Mouse (Mus musculus): ENCODE measurements around the gene Prss21.
A peak's percentile ranks its signal among the peaks of the same experiment; 100 is the strongest.

Gene Prss21

GRCm38 (mm10) chr17:23867756-23868155, at the start of gene Prss21:
Prss21 (plus strand) TSS chr17:23868056.
- no peak for DNase-seq (ENCODE audit: low spot score in 2 of 2)

GRCm38 (mm10) chr17:23818579-23818978, 49.3 kb upstream of the Prss21 start:
- no peak for DNase-seq (ENCODE audit: low spot score in 2 of 2)

DNA sequence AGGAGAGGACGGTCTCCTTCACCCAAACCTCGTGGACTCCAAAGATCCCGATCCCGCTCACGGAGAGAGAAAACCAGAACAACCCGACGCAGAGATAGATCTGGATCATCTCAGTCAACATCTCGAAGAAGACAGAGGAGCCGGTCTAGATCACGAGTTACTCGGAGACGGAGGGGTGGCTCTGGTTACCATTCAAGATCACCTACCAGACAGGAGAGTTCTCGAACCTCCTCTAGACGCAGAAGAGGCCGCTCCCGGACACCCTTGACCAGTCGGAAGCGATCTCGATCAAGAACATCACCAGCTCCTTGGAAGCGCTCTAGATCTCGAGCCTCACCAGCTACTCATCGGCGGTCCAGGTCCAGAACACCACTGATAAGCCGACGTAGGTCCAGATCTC, 48.6 kb upstream of the Prss21 start:
- DNase-seq (ENCODE audit: low spot score in 2 of 2): no peak

DNA sequence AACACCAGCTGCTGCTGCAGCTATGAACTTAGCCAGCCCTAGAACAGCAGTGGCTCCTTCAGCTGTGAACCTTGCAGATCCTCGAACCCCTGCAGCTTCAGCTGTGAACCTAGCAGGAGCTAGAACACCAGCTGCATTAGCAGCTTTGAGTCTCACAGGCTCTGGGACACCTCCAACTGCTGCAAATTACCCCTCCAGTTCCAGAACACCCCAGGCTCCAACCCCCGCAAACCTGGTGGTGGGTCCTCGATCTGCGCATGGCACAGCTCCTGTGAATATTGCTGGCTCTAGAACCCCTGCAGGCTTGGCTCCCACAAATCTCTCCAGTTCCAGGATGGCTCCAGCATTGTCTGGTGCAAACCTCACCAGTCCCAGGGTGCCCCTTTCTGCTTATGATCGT, 47.1 kb upstream of the Prss21 start:
- no peak for DNase-seq (ENCODE audit: low spot score in 2 of 2)

GRCm38 (mm10) chr17:23822094-23822493, 45.8 kb upstream of the Prss21 start:
- DNase-seq (ENCODE audit: low spot score in 2 of 2): no peak

GRCm38 (mm10) chr17:23823018-23823417, 44.8 kb upstream of the Prss21 start:
- DNase-seq (ENCODE audit: low spot score in 2 of 2): no peak

DNA sequence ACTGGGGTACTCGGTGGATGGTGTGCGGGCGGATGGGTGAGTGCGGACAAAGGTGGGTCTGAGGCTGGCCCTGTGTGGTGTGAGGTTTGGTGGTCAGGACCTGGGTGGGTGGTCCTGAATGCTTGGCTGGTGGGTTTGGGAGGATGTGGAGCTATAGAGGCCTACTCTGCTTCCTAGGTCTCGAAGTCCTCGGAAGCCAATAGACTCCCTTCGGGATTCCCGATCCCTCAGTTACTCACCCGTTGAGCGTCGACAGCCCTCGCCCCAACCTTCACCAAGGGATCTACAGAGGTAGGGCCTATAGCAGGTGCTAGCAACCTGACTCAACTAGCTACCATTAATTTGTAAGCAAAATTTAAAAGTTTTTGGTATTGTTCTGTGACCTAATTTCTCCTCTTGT, 44.2 kb upstream of the Prss21 start:
- DNase-seq (ENCODE audit: low spot score in 2 of 2): no peak

DNA sequence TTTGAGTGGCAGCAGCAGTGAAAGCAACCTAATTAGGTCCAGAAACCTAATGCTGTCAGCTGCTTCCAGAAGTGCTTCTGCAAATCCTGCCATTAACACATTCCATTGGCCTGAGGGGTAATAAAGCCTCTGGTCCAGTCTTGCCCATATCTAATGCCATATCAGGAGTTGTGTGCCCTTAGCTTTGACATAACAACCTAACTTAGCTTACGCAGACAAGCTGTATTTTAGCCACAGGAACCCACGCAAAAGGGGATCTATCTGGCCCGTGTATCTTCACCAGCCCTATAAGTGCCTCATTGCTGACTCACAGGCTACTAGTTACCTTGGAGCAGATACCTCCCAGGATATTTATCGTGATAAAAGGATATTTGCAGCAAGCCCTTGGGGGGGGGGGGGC, 42.3 kb upstream of the Prss21 start:
- DNase-seq (ENCODE audit: low spot score in 2 of 2): no peak

DNA sequence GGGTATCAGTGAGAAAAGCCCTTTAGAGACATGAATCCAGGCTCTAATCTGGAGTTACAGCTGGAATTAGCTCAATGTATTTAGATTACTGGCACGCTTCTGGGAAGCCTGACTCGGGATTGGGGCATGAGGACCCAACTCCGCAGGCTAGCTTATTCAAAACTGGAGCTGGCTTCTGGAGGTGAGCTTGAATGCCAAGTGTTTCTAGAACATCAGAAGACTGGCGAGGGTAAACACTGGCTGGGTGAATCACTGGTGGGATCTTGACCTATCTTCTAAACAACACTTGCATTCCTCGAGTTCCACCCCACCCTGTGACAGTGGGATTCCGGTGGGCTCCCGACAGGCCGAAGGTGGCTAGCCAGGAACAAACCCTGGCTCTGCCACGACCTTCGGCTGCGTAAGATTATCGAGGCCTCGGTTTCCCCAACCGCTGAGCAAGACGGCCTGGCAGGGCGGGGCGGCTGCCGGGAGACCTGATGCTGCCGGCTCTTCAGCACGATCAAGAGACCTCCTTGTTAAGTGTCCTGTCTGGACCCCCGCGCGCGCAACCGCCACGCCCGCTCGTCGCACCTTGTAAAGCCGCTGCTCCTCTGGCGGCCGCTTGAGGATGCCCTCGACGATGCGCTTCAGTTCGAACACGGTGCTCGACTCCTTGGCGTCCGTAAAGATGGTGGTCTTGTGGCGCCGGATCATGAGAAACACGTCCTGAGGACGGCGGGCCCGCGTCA, 39.4 kb upstream of the Prss21 start:
- DNase-seq (ENCODE audit: low spot score in 2 of 2): peak; percentile 42 to 51

GRCm38 (mm10) chr17:23829064-23829619, 38.7 kb upstream of the Prss21 start, which contains the start of gene Elob:
Elob (minus strand) TSS chr17:23829136.
- DNase-seq (ENCODE audit: low spot score in 2 of 2): peak; percentile 68 to 82

- DNase-seq (ENCODE audit: low spot score in 2 of 2): no peak
Observed at GRCm38 (mm10) chr17:23831201-23831600, 36.7 kb upstream of the Prss21 start.

DNA sequence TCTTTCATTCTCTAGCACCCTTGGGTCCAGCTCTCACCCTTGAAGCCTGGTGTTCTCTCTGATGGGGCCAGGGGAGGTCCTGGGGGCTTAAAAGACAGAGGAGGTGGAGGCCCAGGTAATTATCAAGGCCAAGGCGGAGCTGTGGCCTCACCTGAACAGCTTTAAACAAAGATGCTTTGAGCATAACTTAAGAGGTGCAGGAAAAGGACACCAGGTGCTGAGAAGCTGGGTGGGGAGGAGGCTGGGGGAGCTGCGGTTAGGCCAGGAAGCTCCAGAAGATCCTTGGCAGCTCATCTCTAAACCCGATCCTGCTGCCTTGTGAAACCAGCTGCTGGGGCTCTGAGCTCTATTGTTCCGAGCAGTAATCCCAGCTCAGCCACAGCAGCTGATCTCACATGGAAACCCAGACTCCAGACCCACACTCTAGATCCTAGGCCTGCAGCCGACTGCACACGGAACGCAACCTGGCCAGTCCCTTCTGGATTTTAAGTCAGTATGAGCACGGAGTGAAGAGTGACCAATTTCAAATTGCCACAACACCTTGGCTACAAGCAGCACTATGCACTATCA, 31.8 kb upstream of the Prss21 start, which contains the start of gene Prss33:
Gene Prss33 (minus strand): TSS at position 51 of the 570 bp plus-strand sequence.
- no peak for DNase-seq (ENCODE audit: low spot score in 2 of 2)

DNA sequence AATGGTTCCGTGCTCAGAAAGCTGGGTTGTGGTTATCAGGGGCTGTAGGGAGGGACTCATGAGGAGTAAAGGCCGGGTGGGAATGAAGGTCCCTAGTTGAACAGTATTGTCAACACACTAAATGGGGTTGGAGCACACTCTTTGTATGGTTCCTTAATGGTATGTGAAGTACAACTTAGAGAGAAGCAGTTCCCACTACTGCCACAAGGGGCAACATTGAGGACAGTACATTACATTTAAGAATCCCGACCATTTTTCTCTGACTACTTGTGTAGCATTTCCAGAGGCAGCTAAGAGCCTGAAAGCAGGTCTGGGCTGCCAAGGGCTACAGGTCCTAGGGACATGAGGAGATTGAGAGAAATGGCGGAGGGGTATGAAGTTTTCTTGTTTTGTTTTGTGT, 26.7 kb upstream of the Prss21 start:
- peak in 1 of 2 experiments; percentile 34 for DNase-seq (ENCODE audit: low spot score in 2 of 2)

DNA sequence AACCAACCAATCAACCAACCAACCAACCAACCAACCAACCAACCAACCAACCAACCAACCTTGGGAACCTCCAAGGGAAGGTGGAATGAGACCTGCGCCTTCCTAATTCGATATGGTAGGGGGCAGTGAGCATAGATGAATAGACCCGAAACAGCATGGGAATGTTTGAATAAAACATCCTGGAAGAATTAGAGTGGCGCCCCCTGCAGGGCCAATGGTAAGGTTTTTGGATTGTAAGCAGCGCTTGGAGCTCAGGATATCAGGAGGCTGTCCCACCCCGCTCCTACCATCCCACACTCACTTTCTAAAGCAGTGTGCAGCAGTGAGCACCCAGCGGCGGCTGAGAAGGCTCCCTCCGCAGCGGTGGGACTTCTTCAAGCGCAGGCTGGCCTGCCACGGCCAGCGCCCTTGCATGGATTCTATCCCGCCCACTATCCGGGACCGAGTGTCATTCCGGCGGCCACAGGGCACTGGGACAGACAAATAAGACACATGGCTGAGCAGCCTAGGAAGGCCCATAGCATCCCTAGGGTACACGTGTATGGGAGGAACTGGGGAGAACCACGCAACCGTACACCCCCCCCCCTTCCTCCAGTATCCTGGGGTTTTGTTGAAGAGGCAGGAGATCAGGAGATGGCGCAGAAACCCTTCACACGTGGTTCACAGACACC, 24.6 kb upstream of the Prss21 start:
- no peak for DNase-seq (ENCODE audit: low spot score in 2 of 2)

- peak in 1 of 2 experiments; percentile 32 for DNase-seq (ENCODE audit: low spot score in 2 of 2)
Observed at GRCm38 (mm10) chr17:23843812-23844273, 24.0 kb upstream of the Prss21 start, which contains the start of the genes Prss32 and Prss41. Prss32 (plus strand) TSS chr17:23843855. Prss41 (minus strand) TSS chr17:23844172.

DNA sequence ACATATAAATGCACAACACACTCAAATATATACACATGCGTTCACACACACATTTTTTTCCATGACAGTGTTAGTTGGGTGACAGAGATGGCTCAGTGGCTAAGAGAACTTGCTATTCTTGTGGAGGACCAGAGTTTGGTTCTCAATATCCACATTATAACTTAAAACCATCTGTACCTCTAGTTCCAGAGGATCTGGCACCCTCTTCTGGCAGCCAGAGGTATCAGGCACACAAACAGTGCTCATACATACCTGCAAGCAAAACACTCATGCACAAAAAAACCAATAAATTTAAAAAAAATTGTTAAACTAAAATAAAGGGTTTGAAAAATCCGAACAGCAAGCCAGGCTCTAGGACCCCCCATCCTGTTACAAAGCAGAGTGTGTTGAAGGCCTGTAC, 17.8 kb upstream of the Prss21 start:
- no peak for DNase-seq (ENCODE audit: low spot score in 2 of 2)

DNA sequence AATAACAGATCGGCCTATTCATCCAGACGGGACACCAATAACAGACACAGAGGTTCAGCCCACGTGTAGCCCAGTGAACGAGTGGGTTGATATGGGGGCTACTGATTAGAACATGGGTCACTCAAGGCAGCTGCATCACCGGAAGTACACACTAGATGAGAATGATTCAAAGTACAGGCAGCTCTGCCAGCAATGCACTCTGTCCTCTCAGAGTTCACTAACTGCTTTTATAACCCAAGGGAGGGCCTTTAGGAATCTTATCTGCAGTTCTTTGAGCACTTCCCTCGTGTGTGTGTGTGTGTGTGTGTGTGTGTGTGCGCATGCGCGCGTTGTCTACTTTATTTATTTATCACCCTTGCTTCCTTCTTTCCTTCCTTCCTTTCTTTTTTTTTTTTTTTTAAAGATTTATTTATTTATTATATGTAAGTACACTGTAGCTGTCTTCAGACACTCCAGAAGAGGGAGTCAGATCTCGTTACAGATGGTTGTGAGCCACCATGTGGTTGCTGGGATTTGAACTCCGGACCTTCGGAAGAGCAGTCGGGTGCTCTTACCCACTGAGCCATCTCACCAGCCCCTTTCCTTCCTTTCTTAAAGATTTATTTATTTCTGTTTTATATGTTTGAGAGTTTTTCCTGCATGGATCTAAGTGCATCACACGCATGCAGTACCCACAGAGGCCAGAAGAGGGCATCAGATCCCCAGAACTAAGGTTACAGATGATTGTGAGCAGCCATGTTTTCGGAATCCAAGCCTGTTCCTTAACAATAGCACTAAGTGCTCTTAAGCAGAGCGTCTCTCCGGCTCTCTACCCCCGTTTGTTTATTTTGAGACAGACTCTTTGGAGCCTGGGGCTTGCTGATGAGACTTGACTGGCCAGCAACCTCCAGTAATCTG, 16.8 kb upstream of the Prss21 start:
- DNase-seq (ENCODE audit: low spot score in 2 of 2): peak; percentile 56 to 59

DNA sequence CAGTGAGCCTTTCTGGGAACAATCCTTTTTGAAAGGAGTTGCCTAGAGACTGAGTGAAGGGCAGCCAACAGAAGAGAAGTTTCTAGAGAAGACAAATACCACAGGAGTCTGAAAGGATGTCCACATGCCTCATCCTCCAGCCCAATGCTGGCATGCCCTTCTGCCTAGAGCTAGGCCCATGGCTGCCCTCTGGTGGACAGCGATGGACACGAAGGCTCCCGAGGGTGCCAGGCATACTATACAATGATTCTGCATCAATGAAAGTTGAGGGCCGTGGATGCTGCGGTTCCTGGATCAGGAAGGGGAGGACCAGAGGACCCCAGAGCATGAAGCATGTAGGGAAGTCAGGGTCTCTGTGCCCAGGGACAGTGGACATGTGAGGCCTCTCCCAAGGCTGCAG, 14.6 kb upstream of the Prss21 start:
- DNase-seq (ENCODE audit: low spot score in 2 of 2): peak in 1 of 2 experiments; percentile 48

GRCm38 (mm10) chr17:23854229-23854765, 13.6 kb upstream of the Prss21 start:
- no peak for DNase-seq (ENCODE audit: low spot score in 2 of 2)

DNA sequence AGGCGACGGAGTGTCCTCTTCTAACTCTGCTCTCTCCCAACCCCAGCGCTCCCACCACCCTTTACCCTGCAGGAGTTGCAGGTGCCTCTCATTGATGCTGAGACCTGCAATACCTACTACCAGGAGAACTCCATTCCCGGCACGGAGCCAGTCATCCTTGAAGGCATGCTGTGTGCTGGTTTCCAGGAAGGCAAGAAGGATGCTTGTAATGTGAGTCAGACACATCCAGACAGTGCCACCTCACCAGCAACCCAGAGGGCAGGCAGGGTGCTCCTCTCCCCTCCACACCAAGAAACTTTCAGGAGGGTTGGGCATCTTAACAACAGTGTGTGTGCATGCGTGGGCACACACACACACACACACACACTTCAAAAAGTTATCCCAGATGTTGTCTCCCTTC, 10.7 kb upstream of the Prss21 start:
- DNase-seq (ENCODE audit: low spot score in 2 of 2): no peak

- peak in 1 of 2 experiments; percentile 28 for DNase-seq (ENCODE audit: low spot score in 2 of 2)
Observed at GRCm38 (mm10) chr17:23857913-23858312, 9.9 kb upstream of the Prss21 start.

Data from urinary bladder, postnatal 36 days (tissue).